Mouse (Mus musculus) kidney, embryonic 15.5 days (tissue): Measurements from ENCODE around the gene Arid1a. TPM values are rescaled to one million over a fixed set of nuclear protein-coding genes. Genes with fewer than 3 reads are reported as not detected.
"Not testable (repeated sequence)": the region's sequence is repeated elsewhere in the genome, so short reads cannot be mapped to it uniquely, and the experiment has no call there.

ENCODE experiments used
- ATAC-seq: fragments of 200-750 bp; cut with Nextera tagmentation; replicated peaks from 2 replicates; pipeline ENCODE4 v1.8.0; 2017; ENCODE audit warnings: moderate TSS enrichment; ENCODE audit not compliant: low FRiP score
- H3K27ac ChIP-seq: fragments of 300-500 bp; sonication (generic); 2 replicates; pipeline ENCODE4 v1.5.1; 2015; ENCODE audit warnings: mild to moderate bottlenecking, inconsistent platforms
- H3K27me3 ChIP-seq: fragments of 300-500 bp; sonication (generic); 2 replicates; pipeline ENCODE4 v1.6.1; 2015; ENCODE audit warnings: inconsistent platforms
- H3K36me3 ChIP-seq: fragments of 300-500 bp; sonication (generic); 2 replicates; pipeline ENCODE4 v1.6.1; 2015; ENCODE audit warnings: inconsistent platforms
- H3K4me1 ChIP-seq: fragments of 300-500 bp; sonication (generic); 2 replicates; pipeline ENCODE4 v1.6.1; 2015; ENCODE audit warnings: inconsistent platforms
- H3K4me2 ChIP-seq: fragments of 300-500 bp; sonication (generic); 2 replicates; pipeline ENCODE4 v1.6.1; 2015; ENCODE audit warnings: moderate library complexity, mild to moderate bottlenecking, inconsistent platforms
- H3K4me3 ChIP-seq: fragments of 300-500 bp; sonication (generic); replicated peaks from 2 replicates; pipeline ENCODE4 v1.5.1; 2015; ENCODE audit warnings: mild to moderate bottlenecking, inconsistent platforms
- H3K9ac ChIP-seq: fragments of 300-500 bp; sonication (generic); 2 replicates; pipeline ENCODE4 v1.6.1; 2015; ENCODE audit warnings: mild to moderate bottlenecking, inconsistent platforms
- H3K9me3 ChIP-seq: fragments of 300-500 bp; sonication (generic); replicated peaks from 2 replicates; pipeline ENCODE4 v1.6.1; 2016; ENCODE audit warnings: inconsistent platforms
- WGBS: fragments of 180-500 bp; shearing (Covaris S2); methylation state at CpG from one replicate; pipeline ENCODE4 v1.1.7; 2015; ENCODE audit warnings: mixed read lengths; 5-methylcytosine and 5-hydroxymethylcytosine counted together
- polyA plus RNA-seq: library from polyadenylated mRNA; unstranded; fragments of >200 nt; fragmentation: Nextera tagmentation; extraction: Ambion mirVana; gene quantifications from 2 replicates; pipeline ENCODE4 v1.2.1, GENCODE M21; 2015

The Arid1a gene
- polyA plus RNA-seq, 1 experiment from 2014 or later: 36.1 TPM

- Histone ChIP-seq H3K4me2 (peak overlapping the region; percentile 63), H3K27ac (peak overlapping the region; percentile 99), H3K4me1 (peaks cover 61% of the 10 kb centered on the region), H3K9me3 (no peaks in the 10 kb centered on the region), H3K9ac (no peak overlapping the region), H3K27me3 (no peaks in the 10 kb centered on the region), H3K36me3 (peaks cover 15% of the 10 kb centered on the region), H3K4me3 (no peak overlapping the region)
- WGBS: 41% methylated on average over 2 of the region's 2 CpGs
- no peak for ATAC-seq
Measured at GRCm38 (mm10) chr4:133658729-133659128, 97.8 kb downstream of the Arid1a start.

GRCm38 (mm10) chr4:133657829-133658458 lies 98.6 kb downstream of the Arid1a start:
- no peak overlapping the region for H3K4me2 ChIP-seq
- no peak overlapping the region for H3K9ac ChIP-seq
- WGBS: 71% methylated on average over 5 of the region's 5 CpGs
- no peaks in the 10 kb centered on the region for H3K9me3 ChIP-seq
- H3K4me1 ChIP-seq: peaks cover 61% of the 10 kb centered on the region
- ATAC-seq: no peak
- H3K4me3 ChIP-seq: no peak overlapping the region
- peak overlapping the region; percentile 10; the same call in 1 of the 2 replicates for H3K27ac ChIP-seq
- H3K36me3 ChIP-seq: peaks cover 12% of the 10 kb centered on the region
- H3K27me3 ChIP-seq: no peaks in the 10 kb centered on the region

GRCm38 (mm10) chr4:133656997-133657396 lies 99.6 kb downstream of the Arid1a start:
- 0 out of 2 replicates have a peak, but pooled peaks have one; percentile 37 for ATAC-seq
- Histone ChIP-seq H3K4me2 (no peak overlapping the region), H3K9me3 (no peaks in the 10 kb centered on the region), H3K4me3 (no peak overlapping the region), H3K4me1 (peaks cover 60% of the 10 kb centered on the region), H3K27ac (peak overlapping the region; percentile 75), H3K9ac (no peak overlapping the region), H3K36me3 (peaks cover 3% of the 10 kb centered on the region), H3K27me3 (no peaks in the 10 kb centered on the region)
- WGBS: 25% methylated on average over 4 of the region's 4 CpGs

GRCm38 (mm10) chr4:133656294-133656693 lies 100.3 kb downstream of the Arid1a start:
- Histone ChIP-seq H3K4me3 (no peak overlapping the region), H3K36me3 (no peaks in the 10 kb centered on the region), H3K27ac (peak overlapping the region; percentile 75), H3K4me2 (no peak overlapping the region), H3K27me3 (no peaks in the 10 kb centered on the region), H3K9me3 (no peaks in the 10 kb centered on the region), H3K4me1 (peaks cover 62% of the 10 kb centered on the region), H3K9ac (no peak overlapping the region)
- WGBS: 36% methylated on average over 4 of the region's 4 CpGs
- peak; percentile 72 for ATAC-seq

GRCm38 (mm10) chr4:133654070-133654469 lies 102.5 kb downstream of the Arid1a start:
- peaks cover 47% of the 10 kb centered on the region for H3K4me1 ChIP-seq
- H3K9me3 ChIP-seq, ATAC-seq, H3K4me3 ChIP-seq, H3K4me2 ChIP-seq, H3K27me3 ChIP-seq, H3K36me3 ChIP-seq, H3K27ac ChIP-seq, H3K9ac ChIP-seq: not testable (repeated sequence)
- WGBS: 92% methylated on average over 5 of the region's 5 CpGs

GRCm38 (mm10) chr4:133652746-133653145 lies 103.8 kb downstream of the Arid1a start:
- no peak for ATAC-seq
- no peak overlapping the region for H3K9ac ChIP-seq
- H3K4me3 ChIP-seq: no peak overlapping the region
- H3K27me3 ChIP-seq: no peaks in the 10 kb centered on the region
- 84% methylated on average over 10 of the region's 10 CpGs for WGBS
- peaks cover 35% of the 10 kb centered on the region for H3K4me1 ChIP-seq
- no peak overlapping the region for H3K27ac ChIP-seq
- no peaks in the 10 kb centered on the region for H3K36me3 ChIP-seq
- no peak overlapping the region for H3K4me2 ChIP-seq
- no peaks in the 10 kb centered on the region for H3K9me3 ChIP-seq

GRCm38 (mm10) chr4:133651986-133652385 lies 104.6 kb downstream of the Arid1a start:
- Histone ChIP-seq H3K4me2 (no peak overlapping the region), H3K27me3 (no peaks in the 10 kb centered on the region), H3K4me1 (peaks cover 30% of the 10 kb centered on the region), H3K9ac (no peak overlapping the region), H3K4me3 (no peak overlapping the region), H3K27ac (no peak overlapping the region), H3K36me3 (no peaks in the 10 kb centered on the region), H3K9me3 (no peaks in the 10 kb centered on the region)
- 55% methylated on average over 4 of the region's 4 CpGs for WGBS
- ATAC-seq: no peak

- Histone ChIP-seq H3K27me3 (no peaks in the 10 kb centered on the region), H3K4me2 (0 out of 2 replicates have a peak overlapping the region, but pooled peaks have one; percentile 3), H3K36me3 (no peaks in the 10 kb centered on the region), H3K4me3 (no peak overlapping the region), H3K4me1 (peaks cover 24% of the 10 kb centered on the region), H3K9me3 (no peaks in the 10 kb centered on the region), H3K9ac (no peak overlapping the region), H3K27ac (0 out of 2 replicates have a peak overlapping the region, but pooled peaks have one; percentile 27)
- no peak for ATAC-seq
- 35% methylated on average over 10 of the region's 10 CpGs for WGBS
Measured at GRCm38 (mm10) chr4:133651445-133651844, 105.1 kb downstream of the Arid1a start.

- H3K4me2 ChIP-seq: peak within 1 kb of the TSS; percentile 55
- 33% methylated on average over 7 of the region's 7 CpGs for WGBS
- no peak within 1 kb of the TSS for H3K9ac ChIP-seq
- no peaks in the 10 kb centered on the region for H3K9me3 ChIP-seq
- peak within 1 kb of the TSS; percentile 63 for H3K27ac ChIP-seq
- peaks cover 17% of the 10 kb centered on the region for H3K4me1 ChIP-seq
- peak within 1 kb of the TSS; percentile 31 for H3K4me3 ChIP-seq
- peak; percentile 66; the same call in 1 of the 2 replicates for ATAC-seq
- no peaks in the 10 kb centered on the region for H3K36me3 ChIP-seq
- H3K27me3 ChIP-seq: no peaks in the 10 kb centered on the region
Measured at GRCm38 (mm10) chr4:133649989-133650699, 106.4 kb downstream of the Arid1a start, which contains the start of gene Zdhhc18. TSS of gene Zdhhc18 (minus strand) at chr4:133650154.

- Histone ChIP-seq H3K4me2 (peak overlapping the region; percentile 55), H3K4me3 (peak overlapping the region; percentile 31), H3K27ac (peak overlapping the region; percentile 63), H3K4me1 (peaks cover 17% of the 10 kb centered on the region)
- not testable (repeated sequence) for H3K9me3 ChIP-seq, H3K9ac ChIP-seq, H3K27me3 ChIP-seq, H3K36me3 ChIP-seq, ATAC-seq
- 87% methylated on average over 5 of the region's 5 CpGs for WGBS
Measured at GRCm38 (mm10) chr4:133649464-133649863, 107.1 kb downstream of the Arid1a start.

GRCm38 (mm10) chr4:133645680-133646079 lies 110.9 kb downstream of the Arid1a start:
- no peak overlapping the region for H3K27ac ChIP-seq
- no peaks in the 10 kb centered on the region for H3K27me3 ChIP-seq
- H3K4me2 ChIP-seq: peak overlapping the region; percentile 5; the same call in 1 of the 2 replicates
- peaks cover 7% of the 10 kb centered on the region; the same call in 1 of the 2 replicates for H3K9me3 ChIP-seq
- H3K4me1 ChIP-seq: peaks cover 5% of the 10 kb centered on the region
- WGBS: 55% methylated on average over 21 of the region's 21 CpGs
- ATAC-seq: no peak
- no peaks in the 10 kb centered on the region for H3K36me3 ChIP-seq
- H3K9ac ChIP-seq: no peak overlapping the region
- H3K4me3 ChIP-seq: no peak overlapping the region

- ATAC-seq: no peak
- Histone ChIP-seq H3K9me3 (peaks cover 7% of the 10 kb centered on the region; the same call in 1 of the 2 replicates), H3K4me1 (peaks cover 5% of the 10 kb centered on the region), H3K4me3 (no peak overlapping the region), H3K27ac (no peak overlapping the region), H3K4me2 (0 out of 2 replicates have a peak overlapping the region, but pooled peaks have one; percentile 5), H3K36me3 (no peaks in the 10 kb centered on the region), H3K9ac (no peak overlapping the region), H3K27me3 (no peaks in the 10 kb centered on the region)
- WGBS: 85% methylated on average over 3 of the region's 3 CpGs
Measured at GRCm38 (mm10) chr4:133645195-133645594, 111.4 kb downstream of the Arid1a start.
